In the genomic region with DNA sequence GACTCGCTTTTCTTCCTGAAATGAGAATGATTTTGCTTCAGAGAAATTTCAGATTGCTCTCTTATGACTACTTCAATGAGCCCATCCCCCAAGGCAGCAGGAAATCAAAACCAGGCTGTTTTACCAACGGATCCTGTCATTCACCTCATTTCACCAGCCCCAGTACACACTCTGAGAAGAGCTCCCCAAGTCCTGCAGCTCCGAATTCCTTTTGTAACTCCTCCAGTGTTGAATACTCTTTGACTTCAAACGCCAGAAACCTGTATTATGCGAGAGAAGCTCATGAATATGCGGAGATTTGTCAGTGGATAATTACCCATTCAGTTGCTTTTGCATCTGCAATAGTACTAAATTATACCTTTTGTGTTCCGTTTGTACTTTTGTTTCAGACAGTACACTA, we compare ENCODE assay signal across 12 mouse cellular contexts. TPM values are rescaled to one million over a fixed set of nuclear protein-coding genes. Genes with fewer than 3 reads are reported as not detected.
DNase-seq lines count a peak whose midpoint lies in the region; ATAC-seq lines count a peak whose summit lies in the region.
"Had no signal": no experiment of that assay in that cellular context is flagged by ENCODE, and none has a peak within 500 bp of the region (broad histone marks: within the 10 kb centered on the region; RNA-seq: fewer than 3 reads in every experiment).

No protein-coding gene starts in this region.

- no peak overlapping the region for H3K27ac ChIP-seq in embryonic facial prominence, embryonic 14.5 days (replicated peaks; ENCODE audit: low read depth, low read length)
- no peak overlapping the region for H3K27ac ChIP-seq in hindbrain, embryonic 13.5 days
- 0 out of 2 replicates have a peak overlapping the region, but pooled peaks have one; percentile 44 for H3K27ac ChIP-seq in midbrain, embryonic 15.5 days
- H3K27ac ChIP-seq: heart, embryonic 15.5 days; intestine, embryonic 15.5 days had no signal

- H3K4me3 ChIP-seq in embryonic facial prominence, embryonic 14.5 days (ENCODE audit: low read depth, low read length) = no peak overlapping the region
- H3K4me3 ChIP-seq in hindbrain, embryonic 13.5 days = peak overlapping the region; percentile 15; the same call in 1 of the 2 replicates
- H3K4me3 ChIP-seq in midbrain, embryonic 15.5 days = no peak overlapping the region
- H3K4me3 ChIP-seq: heart, embryonic 15.5 days; intestine, embryonic 15.5 days had no signal

- H3K27me3 ChIP-seq in embryonic facial prominence, embryonic 14.5 days (replicated peaks; ENCODE audit: control insufficient read depth, insufficient read depth, low read length) = no peaks in the 10 kb centered on the region
- no peaks in the 10 kb centered on the region for H3K27me3 ChIP-seq in hindbrain, embryonic 13.5 days
- H3K27me3 ChIP-seq in midbrain, embryonic 15.5 days (replicated peaks) = no peaks in the 10 kb centered on the region
- H3K27me3 ChIP-seq: heart, embryonic 15.5 days; intestine, embryonic 15.5 days had no signal

- no peaks in the 10 kb centered on the region for H3K36me3 ChIP-seq in embryonic facial prominence, embryonic 14.5 days (ENCODE audit: control insufficient read depth, insufficient read depth, low read length)
- H3K36me3 ChIP-seq in hindbrain, embryonic 13.5 days = no peaks in the 10 kb centered on the region
- no peaks in the 10 kb centered on the region for H3K36me3 ChIP-seq in midbrain, embryonic 15.5 days (replicated peaks)
- H3K36me3 ChIP-seq: heart, embryonic 15.5 days; intestine, embryonic 15.5 days had no signal

- peaks cover 10% of the 10 kb centered on the region; the same call in 1 of the 2 replicates for H3K4me1 ChIP-seq in embryonic facial prominence, embryonic 14.5 days (ENCODE audit: control insufficient read depth, insufficient read depth, low read length)
- peaks cover 18% of the 10 kb centered on the region for H3K4me1 ChIP-seq in hindbrain, embryonic 13.5 days (replicated peaks)
- peaks cover 15% of the 10 kb centered on the region for H3K4me1 ChIP-seq in midbrain, embryonic 15.5 days
- H3K4me1 ChIP-seq: heart, embryonic 15.5 days; intestine, embryonic 15.5 days had no signal

- H3K9me3 ChIP-seq in embryonic facial prominence, embryonic 14.5 days (ENCODE audit: control insufficient read depth, low read length) = no peaks in the 10 kb centered on the region
- no peaks in the 10 kb centered on the region for H3K9me3 ChIP-seq in hindbrain, embryonic 13.5 days
- H3K9me3 ChIP-seq in midbrain, embryonic 15.5 days = no peaks in the 10 kb centered on the region
- H3K9me3 ChIP-seq: heart, embryonic 15.5 days; intestine, embryonic 15.5 days had no signal

- H3K9ac ChIP-seq in embryonic facial prominence, embryonic 14.5 days (ENCODE audit: low read depth, low read length) = 0 out of 2 replicates have a peak overlapping the region, but pooled peaks have one; percentile 3
- H3K9ac ChIP-seq in hindbrain, embryonic 13.5 days = no peak overlapping the region
- H3K9ac ChIP-seq in midbrain, embryonic 15.5 days = no peak overlapping the region
- H3K9ac ChIP-seq: heart, embryonic 15.5 days; intestine, embryonic 15.5 days had no signal

- no peak for ATAC-seq in embryonic facial prominence, embryonic 14.5 days (ENCODE audit: low read depth)
- no peak for ATAC-seq in hindbrain, embryonic 13.5 days (ENCODE audit: low FRiP score)
- ATAC-seq in midbrain, embryonic 15.5 days (replicated peaks) = peak; percentile 34; the same call in 1 of the 2 replicates
- ATAC-seq: intestine, embryonic 15.5 days had no signal

- H3K4me2 ChIP-seq in embryonic facial prominence, embryonic 14.5 days (ENCODE audit: low read depth, low read length) = peak overlapping the region; percentile 34
- H3K4me2 ChIP-seq in hindbrain, embryonic 13.5 days = peak overlapping the region; percentile 37
- H3K4me2 ChIP-seq in midbrain, embryonic 15.5 days = peak overlapping the region; percentile 34
- H3K4me2 ChIP-seq: heart, embryonic 15.5 days; intestine, embryonic 15.5 days had no signal

- peak; percentile 42 for DNase-seq in embryo, embryonic 11 days
- peak; percentile 22 for DNase-seq in embryonic facial prominence, embryonic 14.5 days (ENCODE audit: low spot score)
- DNase-seq in layer of hippocampus, postnatal 36 days = no peak
- no peak for DNase-seq in left cerebral cortex, adult 11 months (ENCODE audit: low spot score)
- DNase-seq in right cerebral cortex, postnatal 36 days (ENCODE audit: low spot score in 2 of 2) = no peak
- DNase-seq: gastrocnemius, postnatal 10 days; liver; lung, postnatal 14 days had no signal

- 23% methylated on average over 7 of the region's 7 CpGs for WGBS in embryonic facial prominence, embryonic 14.5 days
- WGBS in hindbrain, embryonic 13.5 days = 20% methylated on average over 7 of the region's 7 CpGs
- 19% methylated on average over 7 of the region's 7 CpGs for WGBS in midbrain, embryonic 15.5 days

RNA-seq across cellular contexts. Expression of a gene that starts 15.5 kb away (rescaled TPM):
- 7.2 and 9.3 TPM in 2 replicates for polyA plus RNA-seq in embryonic facial prominence, embryonic 14.5 days (2014; fragmentation: Nextera tagmentation; extraction: Ambion mirVana)
- polyA plus RNA-seq in hindbrain, embryonic 13.5 days (2015; fragmentation: Nextera tagmentation; extraction: Ambion mirVana) = 4.6 and 6.4 TPM in 2 replicates
- polyA plus RNA-seq in midbrain, embryonic 15.5 days (2015; fragmentation: Nextera tagmentation; extraction: Ambion mirVana) = 4.4 and 5.3 TPM in 2 replicates
- total RNA-seq in layer of hippocampus, postnatal 36 days (2021) = 10 to 100 TPM; 28.1 to 31.7 TPM

Comparison
In these comparisons a context has a peak if more than half of its experiments do, and no peak if none do; other contexts are left out.
1. DNase-seq: peak in embryo, embryonic 11 days (single experiment) and embryonic facial prominence, embryonic 14.5 days (single experiment); none in layer of hippocampus, postnatal 36 days (0 of 2), left cerebral cortex, adult 11 months (single experiment) and right cerebral cortex, postnatal 36 days (0 of 2).
2. Peak in every context shown above with its lines, with median percentiles within 50 percentile points of each other: H3K4me2 ChIP-seq.